Mouse (Mus musculus) right cerebral cortex, postnatal 14 days (tissue): ENCODE measurements around the gene Farp2.

Experiments used
- DNase-seq: peaks from one replicate; pipeline ENCODE4 v3.0.0; 2022

Farp2 gene

DNA sequence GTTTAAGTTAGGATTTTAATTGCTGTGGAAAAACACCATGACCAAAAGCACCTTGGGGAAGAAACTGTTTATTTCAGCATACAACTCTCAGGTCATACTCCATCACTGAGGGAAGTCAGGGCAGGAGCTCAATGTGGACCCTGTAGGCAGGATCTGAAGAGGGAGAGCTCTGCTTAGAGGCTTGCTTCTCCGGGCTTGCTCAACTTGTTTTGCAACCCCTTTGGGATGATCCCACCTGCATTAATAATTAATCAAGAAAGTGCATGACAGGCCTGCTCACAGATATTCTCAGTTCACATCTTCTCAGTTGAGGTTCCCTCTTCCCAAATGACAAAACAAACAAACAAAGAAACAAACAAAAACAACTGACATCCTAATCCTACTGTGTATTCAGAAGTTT, 51.8 kb downstream of the Farp2 start:
- no peak for DNase-seq

DNA sequence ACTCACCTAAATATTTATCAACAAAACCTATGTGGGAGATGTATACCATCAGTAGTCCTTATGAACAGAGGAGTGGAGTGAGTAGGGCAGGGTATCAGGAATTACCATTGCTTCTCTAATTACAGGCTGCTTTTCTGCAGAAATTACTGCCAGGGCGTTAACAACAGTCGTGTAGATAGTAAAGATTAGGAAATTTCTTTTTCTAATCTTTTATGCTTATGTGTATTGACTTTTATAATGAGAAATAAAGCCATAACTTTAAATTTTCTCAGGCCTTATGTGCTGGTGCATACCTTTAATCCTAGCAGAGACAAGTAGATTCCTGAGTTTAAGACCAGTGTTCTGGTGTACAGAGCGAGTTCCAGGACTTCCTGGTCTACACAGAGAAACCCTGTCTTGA, 52.9 kb downstream of the Farp2 start:
- DNase-seq, result no peak

DNA sequence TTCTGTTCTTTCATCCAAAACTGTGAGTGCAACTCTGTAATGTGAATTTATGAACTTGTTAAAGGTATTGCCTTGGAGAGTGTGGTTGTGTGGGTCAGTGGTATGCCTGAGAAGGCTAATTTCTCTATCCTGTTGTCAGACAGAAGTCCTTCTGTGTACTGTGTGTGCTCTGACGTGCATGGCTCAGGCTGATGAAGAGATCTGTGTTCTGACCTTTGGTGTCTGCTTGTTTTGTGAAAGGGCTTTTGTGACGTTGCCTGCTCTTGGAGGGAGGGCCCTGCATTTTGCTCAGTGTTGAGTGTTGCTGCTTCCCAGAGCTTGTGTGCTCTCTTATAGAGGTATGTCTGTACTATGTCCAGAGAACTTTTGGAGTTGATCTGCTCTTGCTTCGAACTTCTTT, 55.1 kb downstream of the Farp2 start:
- no peak for DNase-seq

DNA sequence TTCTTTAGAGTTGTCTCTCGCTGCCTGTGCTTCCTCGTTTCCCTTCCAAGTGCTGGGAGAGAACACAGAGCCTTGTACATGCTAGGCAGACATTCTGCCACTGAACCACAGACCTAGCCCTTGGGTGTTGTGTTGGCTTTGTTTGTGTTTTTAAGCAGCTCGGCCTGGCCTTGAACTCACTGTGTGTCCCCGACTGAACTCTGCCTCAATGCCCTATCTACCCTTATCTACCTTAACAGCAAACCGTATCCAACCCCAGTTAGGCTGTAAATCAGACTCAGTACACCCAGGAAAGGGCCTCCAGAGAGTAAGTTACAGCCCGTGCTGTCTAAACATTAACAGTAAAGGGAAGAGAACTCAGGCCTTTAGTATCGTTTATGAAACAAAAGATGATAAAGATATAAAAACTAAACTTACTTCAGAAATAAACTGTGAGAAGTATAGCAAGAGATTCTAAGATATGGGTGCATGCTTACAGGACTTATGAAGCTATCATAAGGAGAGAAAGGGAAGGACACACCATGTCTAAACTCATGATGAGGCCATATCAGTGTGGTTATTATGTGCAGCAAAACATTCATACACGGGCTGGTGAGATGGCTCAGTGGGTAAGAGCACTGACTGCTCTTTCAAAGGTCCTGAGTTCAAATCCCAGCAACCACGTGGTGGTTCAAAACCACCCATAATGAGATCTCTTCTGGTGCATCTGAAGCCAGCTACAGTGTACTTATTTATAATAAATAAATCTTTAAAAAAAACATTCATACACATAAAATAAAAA, 56.0 kb downstream of the Farp2 start:
- DNase-seq, result no peak

DNA sequence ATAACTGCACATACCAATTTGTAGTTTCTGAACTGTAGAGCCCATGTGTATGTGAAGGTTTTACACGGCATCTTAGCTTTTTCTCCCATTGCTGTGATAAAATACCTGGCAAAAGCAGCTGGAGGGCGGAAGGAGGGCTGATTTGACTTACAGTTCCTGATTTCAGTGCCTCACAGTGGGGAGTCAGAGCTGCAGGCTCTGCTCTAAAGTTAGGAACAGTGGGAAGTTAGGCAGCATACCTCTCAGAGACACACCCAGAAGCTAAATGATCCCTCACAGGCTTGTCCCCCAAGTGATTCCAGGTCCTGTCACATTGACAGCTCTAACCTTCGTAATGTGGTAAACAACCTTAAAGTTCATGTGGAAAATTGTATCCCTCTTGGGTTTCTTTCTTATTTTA, 65.2 kb downstream of the Farp2 start:
- no peak for DNase-seq

GRCm38 (mm10) chr1:93577861-93578260, 66.0 kb downstream of the Farp2 start:
- no peak for DNase-seq

DNA sequence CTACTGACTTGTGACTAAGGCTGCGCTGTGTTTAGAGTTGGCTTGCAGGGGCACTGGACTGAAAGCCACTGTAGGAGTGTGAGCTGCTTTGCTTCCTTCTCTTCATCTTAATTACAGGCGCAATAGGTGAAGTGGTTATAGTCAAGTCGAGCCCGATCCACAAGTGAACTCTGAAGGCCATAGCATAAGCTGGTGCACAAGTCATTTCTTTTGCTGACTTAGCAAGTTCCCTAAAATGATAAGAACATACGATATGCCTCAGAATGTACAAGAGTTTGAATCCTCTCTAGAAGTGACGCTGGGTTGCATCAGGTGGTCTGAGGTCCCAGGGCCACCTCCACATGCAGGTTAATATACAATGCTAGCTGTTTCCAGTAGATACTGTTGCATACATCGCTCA, 69.7 kb downstream of the Farp2 start:
- DNase-seq, result no peak

DNA sequence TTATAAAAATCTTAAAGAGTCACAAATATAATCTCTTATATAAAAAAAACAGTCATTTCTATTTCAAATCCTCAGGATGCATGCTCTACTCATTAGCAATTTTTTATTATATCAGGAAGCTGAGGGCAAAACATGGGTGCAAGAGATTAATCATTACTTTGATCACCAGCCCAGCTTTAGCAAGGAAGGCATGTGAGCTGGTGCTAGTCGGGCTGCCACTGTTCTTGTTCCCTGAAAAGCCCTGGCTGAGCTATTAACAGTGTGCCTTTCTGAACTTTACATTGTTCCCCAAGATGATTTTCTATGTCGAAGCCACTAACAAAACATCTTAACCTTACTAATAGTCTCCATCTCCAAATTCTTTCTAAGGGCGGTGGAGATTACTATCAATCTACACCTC, 76.5 kb downstream of the Farp2 start:
- no peak for DNase-seq

DNA sequence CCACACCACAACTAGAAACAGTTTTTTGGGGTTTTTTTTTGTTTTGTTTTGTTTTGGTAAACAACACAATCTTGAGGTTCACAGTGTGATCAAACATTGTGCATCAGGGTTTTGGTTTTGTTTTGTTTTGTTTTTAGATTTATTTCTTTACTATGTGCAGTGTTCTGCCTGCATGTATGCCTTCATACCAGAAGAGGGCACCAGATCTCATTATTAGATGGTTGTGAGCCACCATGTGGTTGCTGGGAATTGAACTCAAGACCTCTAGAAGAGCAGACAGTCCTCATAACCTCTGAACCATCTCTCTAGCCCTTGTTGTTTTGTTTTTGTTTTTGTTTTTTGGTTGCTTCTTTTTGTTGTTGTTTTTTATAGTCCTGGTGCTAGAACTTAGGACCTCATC, 82.1 kb downstream of the Farp2 start:
- DNase-seq, result no peak

DNA sequence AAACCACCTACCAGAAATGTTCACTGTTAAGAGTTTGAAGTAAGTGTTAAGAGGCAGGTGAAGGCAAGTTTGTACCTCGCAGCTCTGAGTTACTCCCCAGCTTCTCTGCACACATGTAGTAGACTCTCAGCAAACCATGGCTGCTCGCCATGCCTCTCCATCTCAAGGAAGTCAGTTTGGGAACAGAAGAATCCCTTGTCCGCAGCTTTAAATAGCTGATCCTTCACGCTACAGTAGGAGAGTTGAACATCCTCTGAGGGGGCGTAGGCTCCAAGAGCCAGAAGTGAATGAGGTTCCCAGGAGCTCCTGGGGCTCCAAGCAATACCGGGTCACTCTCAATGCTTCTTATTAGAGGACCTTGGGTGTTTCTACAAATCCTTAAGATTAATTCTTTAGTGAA, 84.0 kb downstream of the Farp2 start:
- DNase-seq, result no peak

DNA sequence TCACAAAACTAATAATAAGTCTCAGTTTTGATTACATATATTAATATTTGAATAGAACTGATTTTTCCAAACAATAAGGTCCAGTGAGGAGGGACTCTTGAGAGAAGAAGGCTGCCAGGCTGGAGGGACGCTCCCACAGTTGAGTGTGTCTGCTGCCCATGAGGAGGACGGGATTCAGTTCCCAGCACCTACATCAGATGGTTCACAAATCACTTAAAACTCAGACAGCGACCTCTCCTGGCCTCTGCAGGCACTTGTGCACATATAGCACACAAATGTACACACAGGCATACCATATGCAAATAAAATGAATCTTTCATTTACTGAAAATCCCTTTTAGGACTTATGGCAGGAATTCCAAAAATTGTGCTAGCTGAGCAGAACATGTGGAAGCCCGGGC, 91.0 kb downstream of the Farp2 start:
- DNase-seq, result no peak

- no peak for DNase-seq
These were observed 92.0 kb downstream of the Farp2 start for GRCm38 (mm10) chr1:93603921-93604320.

DNA sequence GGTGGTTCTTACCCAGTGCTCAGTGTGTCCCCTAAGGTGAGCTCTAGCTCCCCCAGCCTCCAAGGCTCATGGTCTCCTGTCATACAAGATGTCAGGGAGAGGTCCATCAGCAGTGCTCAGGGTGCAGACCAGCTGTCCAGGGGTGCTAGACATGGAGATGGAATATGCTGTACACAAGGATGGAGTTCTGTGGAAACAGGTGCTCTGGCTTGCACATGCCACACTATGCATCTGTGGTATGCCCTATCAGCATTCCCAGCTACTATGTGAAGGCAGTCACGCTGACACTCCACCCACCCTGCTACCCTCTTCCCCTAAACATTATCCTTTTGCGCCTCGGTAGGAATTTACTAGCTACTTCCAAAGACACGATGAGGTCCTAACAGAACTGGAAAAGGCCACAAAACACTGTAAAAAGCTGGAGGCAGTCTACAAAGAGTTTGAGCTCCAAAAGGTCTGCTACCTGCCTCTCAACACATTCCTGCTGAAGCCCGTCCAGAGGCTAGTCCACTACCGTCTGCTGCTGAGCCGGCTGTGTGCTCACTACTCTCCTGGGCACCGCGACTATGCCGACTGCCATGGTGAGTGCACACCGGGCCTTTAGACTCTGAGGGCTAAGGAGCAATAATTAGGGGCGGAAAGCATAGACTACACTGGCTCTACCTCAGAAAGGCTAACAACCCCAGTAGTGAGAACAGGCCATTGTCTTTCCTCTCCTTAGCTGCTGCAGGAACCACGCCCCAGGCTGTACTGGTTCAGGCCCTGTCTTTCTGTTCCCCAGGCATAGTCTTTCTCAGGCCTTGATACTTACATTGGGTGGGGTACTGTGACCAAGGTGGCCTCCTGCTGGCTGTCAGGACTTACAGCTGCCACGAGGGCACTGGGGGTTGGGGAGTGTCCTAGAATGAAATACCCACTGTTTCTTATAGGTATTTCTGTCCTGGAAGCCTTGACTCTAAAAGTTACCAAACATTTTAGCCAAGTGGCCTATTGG, 95.5 kb downstream of the Farp2 start:
- no peak for DNase-seq

DNA sequence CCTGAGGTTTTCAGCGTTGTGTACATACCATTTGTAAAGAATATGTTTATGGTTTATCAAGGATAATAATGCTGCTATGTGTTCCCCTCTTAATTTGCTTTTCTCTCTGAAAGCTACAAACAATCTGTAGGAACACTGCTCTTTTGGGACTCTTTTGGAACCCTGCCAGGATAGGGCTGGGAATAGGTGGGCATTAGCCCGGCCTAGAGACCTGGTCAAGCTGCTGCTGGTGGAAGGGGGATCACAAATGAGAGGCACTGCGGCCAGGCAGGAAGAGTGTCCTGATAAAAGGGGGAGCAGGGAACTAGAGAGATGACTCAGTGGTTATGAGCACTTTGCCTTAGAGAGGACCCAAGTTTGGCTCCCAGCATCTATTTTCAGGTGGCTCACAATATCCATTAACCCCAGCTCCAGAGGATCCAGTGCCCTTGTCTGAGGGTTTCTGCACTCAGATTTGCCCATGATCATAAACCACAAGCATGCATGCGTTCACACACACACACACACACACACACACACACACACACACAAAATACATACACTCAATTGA, 96.9 kb downstream of the Farp2 start:
- DNase-seq, result no peak

DNA sequence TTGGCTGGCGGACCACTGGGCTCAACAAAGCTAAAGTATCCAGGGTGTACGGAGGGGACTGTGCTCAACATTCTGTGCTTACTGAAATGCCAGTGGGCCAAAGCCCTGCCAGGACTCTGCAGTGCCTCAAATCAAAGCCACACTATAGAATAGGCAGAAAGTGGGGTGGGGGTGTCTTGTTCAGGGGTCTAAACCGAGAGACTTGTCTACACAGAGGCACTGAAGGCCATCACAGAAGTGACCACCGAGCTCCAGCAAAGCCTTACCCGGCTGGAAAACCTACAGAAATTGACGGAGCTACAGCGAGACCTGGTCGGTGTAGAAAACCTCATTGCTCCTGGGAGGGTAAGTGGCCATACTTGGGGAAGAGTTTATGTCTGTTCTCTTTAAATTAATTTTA, 97.9 kb downstream of the Farp2 start:
- no peak for DNase-seq

- DNase-seq, result no peak
These were observed 106.3 kb downstream of the Farp2 start for GRCm38 (mm10) chr1:93618059-93618748.

DNA sequence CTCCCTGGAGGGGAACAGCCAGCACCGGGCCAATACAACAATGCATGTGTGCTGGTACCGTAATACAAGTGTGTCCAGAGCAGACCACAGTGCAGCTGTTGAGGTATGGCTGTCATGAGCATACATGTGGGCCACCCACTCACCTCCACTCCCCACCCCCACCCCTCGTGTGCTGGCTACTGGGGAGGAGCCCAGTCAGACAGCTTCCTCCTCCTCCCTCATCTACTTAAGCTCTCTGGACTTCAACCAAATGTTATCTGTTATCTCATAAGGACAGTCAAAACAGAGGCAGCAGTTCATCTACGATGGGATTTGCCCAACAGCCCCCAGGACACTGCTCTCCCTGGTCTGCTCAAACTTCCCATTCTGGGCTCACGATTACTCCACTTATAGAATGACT, 107.1 kb downstream of the Farp2 start:
- DNase-seq, result no peak

- DNase-seq, result no peak
These were observed 112.6 kb downstream of the Farp2 start for GRCm38 (mm10) chr1:93624502-93624901.

DNA sequence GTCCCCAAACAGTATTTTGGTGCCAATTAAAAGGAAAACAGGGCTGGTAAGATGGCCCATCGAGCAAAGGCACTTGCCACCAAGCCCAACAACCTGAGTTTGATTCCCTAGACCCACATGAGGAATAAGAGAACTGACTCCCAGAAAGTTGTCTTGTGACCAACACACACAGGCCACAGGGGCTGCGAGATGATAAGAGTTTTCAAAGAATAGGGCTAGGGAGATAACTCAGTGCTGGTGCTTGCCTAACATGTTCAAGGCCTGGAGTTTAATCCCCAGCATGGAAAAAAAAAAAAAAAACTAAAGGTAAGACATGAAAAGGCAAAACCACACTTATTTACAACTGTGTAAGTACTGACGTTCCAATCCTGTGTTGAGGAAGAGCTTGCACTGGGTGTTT, 118.9 kb downstream of the Farp2 start:
- no peak for DNase-seq

DNA sequence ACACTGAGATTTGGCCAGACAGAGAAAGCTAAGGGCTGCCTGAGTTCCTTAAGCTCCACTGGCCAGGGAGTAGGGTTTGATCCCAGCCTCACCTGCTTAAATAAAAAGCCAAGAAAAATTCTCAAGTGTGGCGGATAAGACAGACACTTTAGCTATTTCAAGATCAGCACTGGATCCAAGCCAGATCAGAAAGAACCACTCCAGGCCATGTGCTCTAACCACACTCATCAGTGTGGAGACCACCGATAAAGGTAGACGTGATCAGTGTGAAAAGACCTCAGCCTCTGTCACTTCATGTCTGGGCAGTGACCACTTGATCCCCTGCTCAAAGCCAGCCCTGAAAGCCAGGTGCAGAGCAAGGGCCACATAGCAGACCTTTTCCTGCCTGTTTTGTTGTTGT, 120.8 kb downstream of the Farp2 start:
- no peak for DNase-seq

GRCm38 (mm10) chr1:93634481-93634891, 122.6 kb downstream of the Farp2 start:
- DNase-seq, result peak; percentile 50

DNA sequence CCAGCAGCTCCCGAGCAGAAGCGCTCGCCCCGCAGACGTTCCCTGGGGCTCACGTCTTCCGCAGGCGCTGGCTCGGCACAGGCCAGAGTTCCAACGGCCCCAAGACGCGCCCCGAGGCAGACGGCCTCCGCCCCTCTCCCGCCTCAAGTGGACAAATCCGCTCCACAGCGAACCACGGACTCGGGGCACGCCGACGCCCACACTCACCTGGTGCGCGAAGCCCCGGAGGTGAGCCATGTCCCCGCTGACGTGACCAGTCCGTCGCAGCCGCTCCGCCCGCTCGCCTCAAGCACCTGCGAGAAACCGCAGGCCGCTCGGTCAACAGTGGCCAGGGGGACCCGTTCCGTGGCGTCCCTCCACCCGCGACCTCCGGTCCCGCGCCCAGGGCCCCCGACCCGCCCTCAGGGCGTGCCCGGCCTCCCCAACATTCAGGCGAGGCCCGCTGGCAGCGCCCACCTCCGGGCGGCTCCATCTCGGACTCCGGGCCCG, 123.3 kb downstream of the Farp2 start:
- DNase-seq, result peak; percentile 55
